Mouse (Mus musculus): ENCODE measurements around the gene Otud6a.
"Not testable (repeated sequence)": the region's sequence is repeated elsewhere in the genome, so short reads cannot be mapped to it uniquely, and the experiment has no call there.

Gene Otud6a

DNA sequence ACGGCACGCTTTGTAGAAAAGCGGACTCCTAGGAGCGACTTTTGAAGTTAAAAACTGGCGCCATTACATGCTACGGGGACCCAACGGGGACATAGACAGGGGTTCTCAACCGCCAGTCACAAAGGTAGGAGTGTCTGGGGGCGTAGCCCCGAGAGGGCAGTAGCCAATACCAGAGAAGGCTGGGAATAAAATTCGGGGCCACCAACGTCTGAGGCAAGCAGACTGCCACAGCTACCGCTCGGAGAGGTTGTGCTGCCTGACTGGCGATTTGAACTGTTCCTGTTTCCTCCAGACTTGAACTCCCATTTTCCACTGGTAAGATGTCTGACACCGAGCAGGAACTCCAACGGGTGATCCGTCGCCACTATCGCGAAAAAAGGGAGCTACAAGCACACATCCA, at the start of gene Otud6a:
Otud6a (plus strand) TSS at position 321 of the 400 bp plus-strand sequence.
- no peak for DNase-seq (ENCODE audit: low spot score in 2 of 2)

DNA sequence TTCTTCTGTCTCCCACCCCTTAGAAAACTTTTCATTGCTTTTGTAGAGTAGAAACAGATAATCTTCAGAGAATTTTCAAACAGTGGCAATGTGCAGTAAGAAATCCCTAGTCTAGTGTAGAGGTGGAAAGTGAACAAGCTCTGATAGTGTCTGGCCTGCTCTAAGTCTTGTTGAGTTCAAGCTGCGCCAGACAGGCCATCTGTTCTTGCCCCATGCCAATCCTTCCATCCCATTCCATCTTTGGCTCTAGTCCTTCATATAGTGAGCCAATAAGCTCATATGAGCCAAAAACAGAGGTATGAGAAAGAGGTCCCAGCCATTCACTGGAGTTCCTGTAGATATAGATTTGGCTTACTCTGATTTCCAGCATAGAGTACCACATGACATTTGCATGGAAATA, 38.9 kb upstream of the Otud6a start:
- DNase-seq (ENCODE audit: low spot score in 2 of 2) = no peak

DNA sequence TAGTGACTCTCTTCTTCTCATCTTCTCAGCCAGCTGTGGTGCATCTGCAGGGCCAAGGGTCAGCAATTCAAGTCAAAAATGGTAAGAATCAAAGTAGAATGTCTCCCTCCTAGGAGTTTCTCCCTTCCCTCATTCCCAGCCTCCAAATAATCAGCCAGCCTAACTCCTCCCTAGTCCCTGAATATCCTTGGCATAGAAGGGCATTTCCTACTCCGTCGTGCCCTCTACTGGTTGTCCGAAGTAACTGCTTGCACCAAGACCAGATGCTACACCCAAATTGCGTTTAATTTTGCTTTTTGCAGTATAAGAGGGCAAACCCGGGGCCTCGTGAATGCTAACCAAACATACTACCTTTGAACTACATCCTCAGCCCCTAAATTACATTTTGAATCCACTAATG, 36.5 kb upstream of the Otud6a start:
- no peak for DNase-seq (ENCODE audit: low spot score in 2 of 2)

DNA sequence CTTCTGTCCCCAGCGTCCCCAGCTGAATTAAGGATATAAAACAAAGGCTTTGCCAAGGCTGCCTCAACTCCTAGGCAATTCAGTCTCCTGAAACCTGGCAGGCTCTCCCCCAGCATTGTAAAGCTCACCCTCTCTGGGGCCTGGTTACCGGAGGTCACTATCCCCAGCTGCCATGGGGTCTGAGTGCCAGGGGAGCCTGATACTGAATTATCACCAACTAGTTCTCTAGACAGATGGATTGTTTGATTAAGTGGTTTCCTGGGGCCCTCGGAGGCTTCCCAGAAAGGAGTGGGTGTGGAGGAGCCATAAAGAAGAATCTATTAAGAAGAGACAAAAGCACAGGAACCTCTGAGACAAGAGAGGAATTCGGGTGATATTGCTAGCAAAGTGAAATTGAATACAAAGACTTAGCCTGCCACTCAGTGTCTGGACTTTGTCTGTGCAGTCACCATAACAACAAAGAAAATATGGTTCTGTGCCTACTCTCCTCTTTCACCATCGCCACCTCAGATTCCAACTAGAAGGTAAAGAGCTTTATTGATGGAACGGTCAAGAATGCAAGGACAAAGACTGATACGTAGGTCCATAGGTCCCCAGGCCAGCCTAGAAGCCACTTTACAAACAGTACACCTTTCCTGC, 34.5 kb upstream of the Otud6a start:
- no peak for DNase-seq (ENCODE audit: low spot score in 2 of 2)

DNA sequence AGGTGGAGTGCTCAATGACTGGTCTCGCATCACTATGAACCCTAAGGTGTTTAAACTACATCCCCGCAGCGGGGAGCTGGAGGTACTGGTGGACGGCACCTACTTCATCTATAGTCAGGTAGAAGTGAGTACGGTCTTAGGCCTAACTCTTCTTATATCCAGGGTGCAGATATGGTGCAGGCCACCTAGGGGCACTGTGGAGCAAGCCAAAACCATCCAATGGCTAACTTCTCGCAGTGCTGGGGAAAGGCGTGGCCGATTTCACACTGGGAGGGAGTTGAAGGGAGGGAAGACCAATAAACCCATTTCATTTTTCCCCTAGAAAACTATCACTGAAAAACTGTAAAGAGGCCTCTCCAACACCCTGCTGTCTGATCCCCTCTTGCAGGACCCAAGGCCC, 33.8 kb upstream of the Otud6a start:
- no peak for DNase-seq (ENCODE audit: low spot score in 2 of 2)

DNA sequence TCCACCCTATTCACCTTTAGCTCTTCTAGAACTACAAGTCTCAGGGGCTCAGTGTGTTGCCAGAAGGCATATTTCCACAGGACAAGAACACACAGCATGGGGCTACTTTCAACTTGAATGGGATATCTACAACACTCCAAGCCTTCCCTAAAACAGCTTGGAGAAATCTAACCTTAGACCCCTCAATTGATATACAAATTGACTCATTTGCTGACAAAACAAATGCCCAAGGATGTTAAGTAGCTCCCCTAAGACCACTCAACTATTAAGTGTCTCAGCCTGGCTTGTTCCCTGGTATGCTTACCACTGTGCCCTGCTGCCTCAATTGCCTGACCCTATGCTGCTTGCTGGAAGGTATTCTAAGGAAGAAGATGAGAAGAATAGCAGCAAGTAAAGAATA, 27.9 kb upstream of the Otud6a start:
- DNase-seq (ENCODE audit: low spot score in 2 of 2) = no peak

DNA sequence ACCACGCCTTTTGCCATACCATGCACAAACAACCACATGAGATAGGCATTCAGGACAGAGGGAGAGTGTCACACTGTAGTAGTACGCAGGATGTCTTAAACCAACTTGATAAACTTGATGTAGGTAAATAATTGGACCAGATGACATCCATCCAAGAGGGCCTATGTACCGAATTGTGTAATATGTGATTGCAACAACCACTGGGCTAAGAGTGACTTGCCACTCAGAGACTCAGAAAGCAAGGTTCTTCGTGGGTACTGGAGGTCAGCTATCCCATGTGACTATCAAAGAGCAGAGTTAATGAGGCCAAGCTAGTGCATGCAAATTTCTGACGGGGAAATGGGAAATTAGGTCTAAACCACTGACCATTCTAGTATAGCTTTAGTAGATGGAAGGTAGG, 27.2 kb upstream of the Otud6a start:
- no peak for DNase-seq (ENCODE audit: low spot score in 2 of 2)

DNA sequence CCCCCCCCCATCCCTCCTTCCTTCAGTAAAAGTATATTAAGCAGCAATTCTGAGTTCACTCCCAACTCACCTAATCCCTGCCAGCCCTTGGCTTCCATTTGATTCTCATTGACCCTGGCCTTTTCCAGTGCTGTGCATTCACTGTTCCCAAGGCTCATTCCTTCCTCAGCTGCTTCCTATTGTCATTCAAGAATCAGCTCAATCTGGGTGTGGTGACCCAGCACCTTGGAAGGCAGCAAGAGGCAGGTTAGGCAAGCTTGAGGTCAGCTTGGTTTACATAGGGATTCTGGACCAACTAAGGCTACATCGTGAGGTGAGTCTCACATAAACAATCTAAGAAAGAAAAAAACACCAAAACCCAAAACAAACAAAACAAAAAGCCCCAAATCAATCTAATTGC, 19.6 kb upstream of the Otud6a start:
- no peak for DNase-seq (ENCODE audit: low spot score in 2 of 2)

DNA sequence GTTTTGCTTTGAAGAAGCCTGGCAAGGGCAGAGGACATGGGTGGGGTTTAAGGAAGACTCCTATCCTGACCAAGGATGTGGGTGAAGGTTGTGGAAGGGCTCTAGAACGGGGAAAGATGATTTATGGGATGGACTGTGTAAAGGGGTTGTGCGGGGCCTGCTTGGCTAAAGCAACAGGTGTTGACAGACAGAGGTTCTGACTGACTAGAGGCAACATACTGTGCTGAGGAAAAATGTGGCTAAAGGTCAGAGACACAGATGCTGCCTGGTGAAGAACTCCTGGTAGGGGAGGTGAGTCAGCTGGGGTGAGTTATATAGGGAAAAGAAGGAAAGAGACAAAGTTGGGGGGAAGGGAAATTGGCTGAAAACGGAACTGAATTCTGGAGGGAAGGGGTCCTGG, 3.5 kb downstream of the Otud6a start:
- no peak for DNase-seq (ENCODE audit: low spot score in 2 of 2)

DNA sequence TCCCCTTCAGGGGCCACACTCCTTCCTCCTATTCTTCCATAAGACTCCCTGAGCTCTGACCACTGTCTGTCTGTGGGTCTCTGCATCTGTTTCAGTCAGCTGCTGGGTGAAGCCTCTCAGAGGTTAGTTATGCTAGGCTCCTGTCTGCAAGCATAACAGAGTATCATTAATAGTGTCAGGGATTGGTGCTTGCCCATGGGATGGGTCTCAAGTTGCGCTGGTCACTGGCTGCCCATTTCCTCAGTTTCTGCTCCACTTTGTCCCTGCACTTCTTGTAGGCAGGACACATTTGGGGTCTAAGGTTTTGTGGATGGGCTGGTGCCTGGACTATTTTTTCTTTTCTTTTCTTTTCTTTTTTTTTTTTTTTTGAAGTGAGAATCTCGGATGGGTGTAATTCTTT, 13.8 kb downstream of the Otud6a start, which contains the start of gene Awat2:
Awat2 (minus strand) TSS at position 101 of the 400 bp plus-strand sequence.
- not testable (repeated sequence) for DNase-seq (ENCODE audit: low spot score in 2 of 2)

DNA sequence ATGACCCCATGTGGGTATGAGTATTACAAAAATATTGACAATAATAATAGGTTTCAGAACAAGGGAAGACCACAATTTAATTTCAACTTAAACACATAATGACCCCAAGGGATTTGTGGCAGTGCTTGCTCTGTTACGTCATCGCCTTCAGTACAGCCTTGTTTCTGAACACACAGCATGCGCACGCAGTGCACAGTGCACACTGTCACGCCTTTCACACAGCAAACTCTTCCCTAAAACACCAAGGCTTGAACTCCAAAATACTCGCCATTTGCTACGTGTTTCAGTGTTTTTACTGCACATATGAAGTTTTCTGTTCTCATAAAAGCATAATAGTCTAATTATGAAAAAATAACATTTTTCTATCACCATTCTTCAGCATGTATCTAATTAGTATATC, 14.7 kb downstream of the Otud6a start:
- no peak for DNase-seq (ENCODE audit: low spot score in 2 of 2)

DNA sequence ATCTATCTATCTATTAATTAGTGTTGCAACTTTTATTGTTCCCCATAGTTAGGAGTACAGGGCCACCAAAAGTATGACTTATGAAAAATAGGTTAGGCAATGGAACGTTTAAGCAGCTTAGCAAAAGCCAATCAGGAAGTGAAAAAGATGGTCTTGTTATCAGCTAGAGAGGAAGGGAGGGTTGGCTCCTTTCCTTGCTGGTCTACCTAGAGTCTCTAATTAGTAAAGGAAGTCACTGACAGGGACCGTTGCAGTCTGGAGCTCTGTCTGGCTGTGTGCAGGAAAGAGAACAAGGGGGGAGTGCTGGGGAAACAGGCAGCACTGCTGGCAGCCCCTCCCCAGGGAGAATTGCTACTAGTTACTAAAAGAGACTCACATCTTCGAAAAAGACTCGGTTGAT, 39.2 kb downstream of the Otud6a start:
- DNase-seq (ENCODE audit: low spot score in 2 of 2) = no peak

DNA sequence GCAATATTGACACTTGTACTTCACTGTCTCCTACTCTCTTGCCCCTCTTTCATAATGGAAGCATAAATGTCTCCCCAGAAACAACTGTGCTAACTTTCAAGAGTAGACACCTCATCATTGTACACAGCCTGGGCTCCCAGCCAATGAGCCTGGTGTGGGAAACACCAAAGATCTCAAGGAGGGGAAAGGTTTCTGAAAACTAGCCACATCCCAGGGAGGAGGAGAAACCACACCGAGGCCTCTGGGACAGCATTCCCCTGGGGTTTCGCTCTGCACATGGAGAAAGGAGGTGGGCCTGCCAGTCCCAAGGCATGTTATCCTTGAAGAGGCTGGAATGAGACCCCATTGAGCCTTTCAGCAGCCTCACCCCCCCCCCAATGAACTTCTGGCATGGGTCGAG, 41.3 kb downstream of the Otud6a start:
- DNase-seq (ENCODE audit: low spot score in 2 of 2) = no peak

DNA sequence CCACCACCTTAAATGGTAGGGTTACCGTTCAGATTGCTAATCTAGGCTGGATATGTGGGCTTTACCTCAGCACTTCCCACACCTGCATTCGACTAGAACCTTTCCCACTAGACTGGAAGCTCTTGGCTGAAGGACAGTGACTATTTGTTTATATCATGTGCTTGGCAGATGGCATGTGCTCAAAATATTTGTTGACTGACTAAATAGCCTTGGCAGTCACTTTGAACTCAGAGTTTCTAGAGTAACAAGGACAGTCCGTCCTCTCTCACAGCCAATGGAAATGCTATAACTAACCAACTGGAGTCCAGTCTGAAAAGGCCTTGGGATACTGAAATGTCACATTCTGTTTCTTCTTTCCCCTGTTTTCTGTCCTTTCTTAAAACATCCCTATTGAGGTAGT, 42.7 kb downstream of the Otud6a start:
- DNase-seq (ENCODE audit: low spot score in 2 of 2) = no peak

DNA sequence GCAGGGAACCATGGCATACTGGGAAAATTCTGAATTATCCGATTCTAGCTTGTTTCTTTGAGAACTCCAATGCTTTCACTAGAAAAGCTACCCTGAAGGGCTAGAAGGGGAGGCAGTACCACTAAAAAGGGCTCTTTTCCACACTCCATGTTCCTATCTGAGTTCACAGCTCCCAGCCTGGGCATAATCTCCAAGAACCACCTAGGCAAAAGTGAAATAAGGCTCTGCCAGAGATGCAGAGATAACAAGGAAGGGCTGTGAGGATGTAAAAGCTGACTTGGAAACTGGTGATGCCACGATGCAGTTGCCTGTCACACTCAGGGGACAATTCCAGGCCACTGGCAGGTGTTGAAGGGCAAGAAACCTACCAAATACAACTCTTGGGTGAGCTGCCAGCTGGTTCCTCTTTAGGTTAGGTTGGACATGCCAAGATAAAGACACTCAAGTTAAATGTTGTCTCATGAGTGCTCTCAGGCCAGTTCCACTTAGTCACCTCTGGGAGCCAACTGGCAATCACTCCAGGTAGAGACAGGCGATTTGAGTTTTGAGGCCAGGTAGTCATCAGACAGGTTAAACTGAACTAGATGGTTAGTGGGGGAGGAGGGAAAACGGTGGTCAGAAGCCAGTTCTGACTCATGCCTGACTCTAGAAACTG, 46.9 kb downstream of the Otud6a start:
- DNase-seq (ENCODE audit: low spot score in 2 of 2) = no peak

Data from natural killer cell, adult 2 months (primary cell).